Mouse (Mus musculus) hindbrain, embryonic 13.5 days (tissue): ENCODE data around the gene Fhl2. TPM values are rescaled to one million over a fixed set of nuclear protein-coding genes. Genes with fewer than 3 reads are reported as not detected.

ENCODE experiments used
- ATAC-seq: fragments of 200-750 bp; cut with Nextera tagmentation; 2 replicates; pipeline ENCODE4 v1.8.0; 2017; ENCODE audit warnings: moderate TSS enrichment; ENCODE audit not compliant: low FRiP score
- H3K27ac ChIP-seq: fragments of 300-500 bp; sonication (generic); 2 replicates; pipeline ENCODE4 v1.5.1; 2015; ENCODE audit warnings: inconsistent platforms, mild to moderate bottlenecking, moderate library complexity
- H3K27me3 ChIP-seq: fragments of 300-500 bp; sonication (generic); 2 replicates; pipeline ENCODE4 v1.6.1; 2015; ENCODE audit warnings: mild to moderate bottlenecking, inconsistent platforms
- H3K36me3 ChIP-seq: fragments of 300-500 bp; sonication (generic); 2 replicates; pipeline ENCODE4 v1.6.1; 2015; ENCODE audit warnings: mild to moderate bottlenecking, inconsistent platforms
- H3K4me1 ChIP-seq: fragments of 300-500 bp; sonication (generic); replicated peaks from 2 replicates; pipeline ENCODE4 v1.6.1; 2015; ENCODE audit warnings: inconsistent platforms
- H3K4me2 ChIP-seq: fragments of 300-500 bp; sonication (generic); 2 replicates; pipeline ENCODE4 v1.6.1; 2015; ENCODE audit warnings: inconsistent platforms, mild to moderate bottlenecking, moderate library complexity
- H3K4me3 ChIP-seq: fragments of 300-500 bp; sonication (generic); 2 replicates; pipeline ENCODE4 v1.5.1; 2015; ENCODE audit warnings: mild to moderate bottlenecking, inconsistent platforms
- H3K9ac ChIP-seq: fragments of 300-500 bp; sonication (generic); 2 replicates; pipeline ENCODE4 v1.6.1; 2015; ENCODE audit warnings: mild to moderate bottlenecking, inconsistent platforms
- H3K9me3 ChIP-seq: fragments of 300-500 bp; sonication (generic); 2 replicates; pipeline ENCODE4 v1.6.1; 2016; ENCODE audit warnings: inconsistent platforms
- WGBS: fragments of 180-500 bp; shearing (Covaris S2); methylation state at CpG from one replicate; pipeline ENCODE4 v1.1.7; 2015; 5-methylcytosine and 5-hydroxymethylcytosine counted together
- polyA plus RNA-seq: library from polyadenylated mRNA; unstranded; fragments of >200 nt; fragmentation: Nextera tagmentation; extraction: Ambion mirVana; gene quantifications from 2 replicates; pipeline ENCODE4 v1.2.1, GENCODE M21; 2015

Fhl2 gene
- polyA plus RNA-seq, 1 experiment from 2014 or later, result 19.8 TPM

DNA sequence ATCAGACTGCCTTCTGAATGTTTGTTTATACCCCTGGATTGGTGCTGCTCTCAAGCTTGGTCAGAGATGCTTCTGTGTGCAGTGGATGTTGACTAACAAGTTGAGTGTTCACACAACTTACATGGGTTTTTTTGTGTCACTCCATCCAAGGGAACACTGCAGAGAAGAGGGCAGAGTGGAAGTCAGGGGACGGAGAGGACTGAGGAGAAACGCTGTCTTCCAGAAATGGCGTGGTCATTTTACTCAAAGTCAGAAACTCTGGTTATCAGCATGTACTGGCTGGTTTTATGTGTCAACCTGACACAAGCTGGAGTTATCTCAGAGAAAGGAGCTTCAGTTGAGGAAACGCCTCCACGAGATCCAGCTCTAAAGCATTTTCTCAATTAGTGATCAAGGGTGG lies 75.8 kb downstream of the Fhl2 start:
- no peak for ATAC-seq
- Histone ChIP-seq H3K4me2 (no peak overlapping the region), H3K27ac (no peak overlapping the region), H3K27me3 (no peaks in the 10 kb centered on the region), H3K9me3 (no peaks in the 10 kb centered on the region), H3K4me1 (no peaks in the 10 kb centered on the region), H3K4me3 (no peak overlapping the region), H3K9ac (no peak overlapping the region), H3K36me3 (peaks cover 49% of the 10 kb centered on the region)
- 98% methylated on average over 5 of the region's 5 CpGs for WGBS

DNA sequence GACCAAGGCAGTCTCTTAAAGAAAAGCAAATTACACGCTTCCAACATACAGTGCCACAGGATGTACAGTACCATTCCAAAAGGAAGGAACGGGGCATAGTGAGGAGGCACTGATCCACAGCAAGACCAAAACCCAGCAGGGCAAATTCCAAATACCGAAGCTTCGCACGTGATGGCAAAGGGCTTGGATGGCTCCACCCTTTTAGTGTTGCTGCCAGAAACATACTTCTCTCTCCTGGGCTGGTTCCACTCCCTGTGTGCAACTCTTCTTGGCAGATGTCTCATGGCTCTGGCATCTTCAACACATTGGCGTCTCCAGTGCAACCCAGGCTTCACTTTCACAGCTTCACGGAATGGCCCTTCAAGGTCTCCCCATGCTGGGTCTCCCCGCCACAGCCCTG lies 79.3 kb downstream of the Fhl2 start:
- H3K36me3 ChIP-seq, result peaks cover 70% of the 10 kb centered on the region
- WGBS, result 97% methylated on average over 8 of the region's 8 CpGs
- ATAC-seq, result no peak

DNA sequence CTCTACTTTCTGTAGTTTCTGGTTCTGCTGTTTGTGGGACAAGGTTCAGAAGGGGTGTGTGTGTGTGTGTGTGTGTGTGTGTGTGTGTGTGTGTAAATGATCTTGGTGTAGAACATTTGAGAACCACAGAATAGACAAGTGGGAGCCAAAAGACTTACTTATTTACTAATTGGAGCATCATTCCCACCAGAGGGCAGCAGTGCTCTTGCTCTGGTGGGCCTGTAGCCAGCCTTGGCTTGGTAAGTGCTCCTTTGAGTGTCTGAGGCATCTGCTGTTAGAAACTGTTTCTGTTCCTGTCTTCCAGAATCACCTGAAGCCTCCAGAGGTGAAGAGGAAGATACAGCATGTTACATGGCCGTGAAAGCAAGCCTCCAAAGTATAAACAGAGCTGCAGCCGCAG lies 83.9 kb downstream of the Fhl2 start:
- H3K36me3 ChIP-seq, result peaks cover 78% of the 10 kb centered on the region
- H3K4me3 ChIP-seq, result no peak overlapping the region
- no peak overlapping the region for H3K27ac ChIP-seq
- no peaks in the 10 kb centered on the region for H3K9me3 ChIP-seq
- no peak overlapping the region for H3K9ac ChIP-seq
- ATAC-seq, result no peak
- no peak overlapping the region for H3K4me2 ChIP-seq
- no peaks in the 10 kb centered on the region for H3K27me3 ChIP-seq
- no peaks in the 10 kb centered on the region for H3K4me1 ChIP-seq
- WGBS, result 96% methylated on average over 2 of the region's 2 CpGs

More for the DNA sequence above, 79.3 kb downstream of the Fhl2 start:
- no peaks in the 10 kb centered on the region for H3K27me3 ChIP-seq
- H3K4me1 ChIP-seq, result no peaks in the 10 kb centered on the region
- H3K4me3 ChIP-seq, result no peak overlapping the region
- no peak overlapping the region for H3K27ac ChIP-seq
- no peaks in the 10 kb centered on the region for H3K9me3 ChIP-seq
- H3K9ac ChIP-seq, result no peak overlapping the region
- no peak overlapping the region for H3K4me2 ChIP-seq

DNA sequence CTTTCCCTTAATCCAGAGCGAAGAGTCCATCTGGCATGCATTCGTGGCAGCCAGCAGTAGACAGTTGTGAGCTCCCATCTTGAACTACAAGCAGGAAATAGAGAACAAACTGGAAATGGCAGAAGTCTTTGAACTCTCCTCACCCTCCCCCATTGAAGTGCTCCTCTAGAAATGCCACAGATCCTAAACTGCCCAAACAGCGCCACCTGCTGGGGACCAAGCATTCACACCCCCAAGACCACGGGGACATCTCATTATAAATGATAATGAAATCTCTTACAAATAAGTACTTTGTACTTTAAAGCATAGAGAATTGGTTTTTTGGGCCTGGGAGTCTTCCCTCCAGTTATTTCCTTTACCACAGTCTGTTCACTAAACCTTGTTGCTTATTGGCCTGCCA lies 86.2 kb downstream of the Fhl2 start:
- no peaks in the 10 kb centered on the region for H3K9me3 ChIP-seq
- H3K4me3 ChIP-seq, result no peak overlapping the region
- no peak overlapping the region for H3K4me2 ChIP-seq
- H3K4me1 ChIP-seq, result no peaks in the 10 kb centered on the region
- H3K27me3 ChIP-seq, result no peaks in the 10 kb centered on the region
- no peak overlapping the region for H3K9ac ChIP-seq
- WGBS, result 50% methylated on average over 4 of the region's 4 CpGs
- peaks cover 75% of the 10 kb centered on the region for H3K36me3 ChIP-seq
- no peak overlapping the region for H3K27ac ChIP-seq
- no peak for ATAC-seq

DNA sequence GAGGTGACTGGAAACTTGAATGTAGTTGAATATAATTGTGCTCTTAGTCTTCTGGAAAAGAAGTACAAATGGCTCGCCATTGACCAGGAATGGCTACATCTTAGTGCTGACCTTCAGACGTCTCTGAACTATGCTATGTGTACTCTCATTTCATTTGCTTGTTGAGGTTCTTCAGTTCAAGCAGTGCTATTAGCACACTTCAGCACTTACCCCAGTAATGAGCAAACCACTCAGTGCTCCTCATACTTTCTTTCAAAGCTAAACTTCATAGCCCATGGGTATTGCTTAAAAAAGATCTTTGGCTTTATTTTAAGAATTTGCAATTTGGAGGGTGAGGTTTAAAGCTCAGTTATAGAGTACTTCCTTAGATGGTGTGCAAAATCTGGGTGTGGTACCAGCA lies 88.1 kb downstream of the Fhl2 start:
- WGBS, result 93% methylated on average over 2 of the region's 2 CpGs
- no peak overlapping the region for H3K27ac ChIP-seq
- no peak for ATAC-seq
- H3K4me1 ChIP-seq, result no peaks in the 10 kb centered on the region
- H3K4me3 ChIP-seq, result no peak overlapping the region
- H3K36me3 ChIP-seq, result peaks cover 71% of the 10 kb centered on the region
- H3K9me3 ChIP-seq, result no peaks in the 10 kb centered on the region; the same call in 1 of the 2 replicates
- no peak overlapping the region for H3K9ac ChIP-seq
- no peaks in the 10 kb centered on the region for H3K27me3 ChIP-seq
- H3K4me2 ChIP-seq, result no peak overlapping the region

DNA sequence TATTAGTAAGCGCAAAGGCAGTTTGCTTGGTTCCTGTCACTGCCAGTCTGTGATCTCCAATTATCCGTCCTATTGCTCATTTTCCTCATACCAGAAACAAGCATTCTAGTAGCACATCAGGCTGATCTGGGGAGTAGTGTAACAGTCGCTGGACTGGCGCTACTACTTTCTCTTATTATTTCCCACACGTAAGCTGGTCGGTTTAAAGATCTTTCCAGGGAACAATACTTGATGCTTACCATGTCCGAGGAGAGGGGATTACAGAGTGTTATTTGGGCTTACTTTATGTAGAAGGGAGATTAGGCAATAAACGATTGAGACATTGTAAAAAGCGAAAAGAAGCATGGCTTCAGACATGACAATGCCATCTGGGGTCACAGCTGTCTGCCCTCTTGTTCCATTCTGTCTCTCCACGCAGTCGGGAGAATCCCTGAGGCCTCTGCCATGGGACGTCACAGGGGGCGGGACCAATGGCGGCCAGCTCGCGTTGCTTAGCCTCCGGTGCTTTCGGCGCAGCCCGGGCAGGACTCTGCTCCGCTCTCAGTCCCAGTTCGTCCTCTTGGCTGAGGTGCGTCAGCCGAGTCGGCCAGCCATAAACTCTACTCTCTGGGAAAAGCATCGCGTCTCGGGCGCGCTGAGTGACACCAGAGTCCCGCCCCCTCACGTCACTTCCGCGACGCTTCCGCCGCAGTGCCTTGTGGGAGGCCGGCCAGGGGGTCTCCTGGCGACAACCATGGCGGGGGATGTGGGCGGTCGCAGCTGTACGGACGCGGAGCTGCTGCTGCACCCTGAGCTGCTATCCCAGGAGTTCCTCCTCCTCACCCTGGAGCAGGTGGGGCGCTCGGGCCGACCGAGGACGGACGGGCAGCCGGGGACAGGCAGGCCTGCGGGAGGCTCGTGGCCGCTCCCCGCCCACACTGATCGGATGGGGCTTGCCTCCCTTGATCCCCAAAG lies 98.5 kb downstream of the Fhl2 start, which contains the start of the genes Tgfbrap1 and AI597479:
Gene Tgfbrap1 (minus strand): TSS at position 607 of the 954 bp plus-strand sequence.
Gene AI597479 (plus strand): TSS at position 680 of the 954 bp plus-strand sequence.
- peak; percentile 97 for ATAC-seq
- H3K9me3 ChIP-seq, result no peaks in the 10 kb centered on the region
- WGBS, result under 1% methylated on average over 57 of the region's 57 CpGs

DNA sequence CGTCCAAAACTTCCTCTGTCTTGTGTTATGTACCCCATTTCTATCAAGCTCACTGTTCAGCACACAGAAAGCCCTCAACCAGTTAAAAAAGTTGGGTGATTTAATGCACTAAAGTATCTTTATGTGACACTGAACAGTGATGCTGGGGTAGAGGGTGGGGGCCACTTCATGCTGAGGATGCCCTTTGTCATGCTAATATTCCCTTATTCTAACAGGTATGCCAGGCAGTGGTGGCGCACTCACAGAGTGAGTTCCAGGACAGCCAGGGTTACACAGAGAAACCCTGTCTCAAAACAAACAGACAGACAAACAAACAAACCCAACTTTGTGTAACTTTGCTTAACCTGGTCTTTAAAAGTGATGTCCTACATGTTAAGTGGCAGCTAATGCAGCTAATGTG lies 102.6 kb downstream of the Fhl2 start:
- Histone ChIP-seq H3K9ac (no peak overlapping the region), H3K27ac (no peak overlapping the region), H3K4me3 (no peak overlapping the region), H3K27me3 (no peaks in the 10 kb centered on the region), H3K4me1 (peaks cover 40% of the 10 kb centered on the region), H3K9me3 (no peaks in the 10 kb centered on the region), H3K4me2 (no peak overlapping the region), H3K36me3 (no peaks in the 10 kb centered on the region)
- ATAC-seq, result no peak
- WGBS, result 84% methylated on average over 2 of the region's 2 CpGs

More for the DNA sequence above, 98.5 kb downstream of the Fhl2 start, which contains the start of the genes Tgfbrap1 and AI597479:
- Histone ChIP-seq H3K4me3 (peak within 1 kb of the TSS; percentile 93), H3K27me3 (no peaks in the 10 kb centered on the region), H3K9ac (peak within 1 kb of the TSS; percentile 96), H3K4me2 (peak within 1 kb of the TSS; percentile 90), H3K4me1 (peaks cover 34% of the 10 kb centered on the region), H3K27ac (peak within 1 kb of the TSS; percentile 99), H3K36me3 (peaks cover 18% of the 10 kb centered on the region)

DNA sequence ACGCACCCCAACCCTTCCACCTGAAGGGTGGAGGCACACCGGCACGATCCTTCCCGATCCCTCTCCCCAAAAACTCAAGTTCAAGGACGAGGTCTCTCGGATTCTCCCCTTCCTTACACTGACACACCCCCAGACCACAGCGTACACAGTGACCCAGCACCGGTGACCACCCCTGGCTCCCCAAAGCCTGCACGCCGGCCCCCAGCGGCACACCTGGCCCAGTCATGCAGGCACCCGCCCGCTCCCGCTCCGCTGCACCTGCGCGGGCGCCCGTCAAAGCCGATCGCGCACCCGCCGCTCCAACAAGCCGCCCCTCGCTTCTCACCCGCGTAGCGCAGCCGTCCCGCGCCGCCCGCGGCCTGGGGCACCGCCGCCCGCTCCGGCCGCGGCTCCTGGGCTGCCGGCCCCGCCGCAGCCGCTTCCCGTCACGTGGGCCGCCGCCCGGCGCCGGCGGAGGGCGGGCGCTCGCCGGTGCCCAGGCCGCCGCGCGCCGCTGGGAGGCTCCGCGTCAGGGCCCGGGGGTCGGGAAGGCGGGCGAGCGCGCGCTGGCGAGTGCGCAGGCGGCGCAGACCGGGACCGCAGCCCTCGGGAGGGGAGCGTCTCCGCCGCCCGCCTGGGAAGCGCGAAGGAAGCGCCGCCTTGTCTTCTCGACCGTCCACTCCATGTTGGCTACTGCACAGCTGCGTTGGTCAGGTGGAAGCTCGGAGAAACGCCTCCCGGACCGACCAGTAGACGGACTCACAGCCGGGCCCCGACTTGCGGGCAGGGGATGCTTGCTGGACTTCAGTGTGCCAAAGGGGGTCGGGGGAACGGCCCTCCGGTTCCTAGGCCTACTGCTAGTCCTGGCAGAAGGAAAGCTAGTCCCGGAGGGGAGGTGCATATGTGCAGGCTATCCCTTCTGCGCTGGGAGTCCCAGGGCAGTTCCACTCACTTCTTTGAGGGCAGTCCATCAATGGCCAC lies 104.4 kb downstream of the Fhl2 start:
- no peaks in the 10 kb centered on the region for H3K36me3 ChIP-seq
- peak overlapping the region; percentile 68 for H3K4me2 ChIP-seq
- H3K27ac ChIP-seq, result peak overlapping the region; percentile 94
- peak overlapping the region; percentile 76 for H3K4me3 ChIP-seq
- under 1% methylated on average over 97 of the region's 102 CpGs for WGBS
- peak overlapping the region; percentile 91 for H3K9ac ChIP-seq
- H3K27me3 ChIP-seq, result no peaks in the 10 kb centered on the region
- H3K9me3 ChIP-seq, result no peaks in the 10 kb centered on the region
- peak; percentile 84 for ATAC-seq
- peaks cover 38% of the 10 kb centered on the region for H3K4me1 ChIP-seq

DNA sequence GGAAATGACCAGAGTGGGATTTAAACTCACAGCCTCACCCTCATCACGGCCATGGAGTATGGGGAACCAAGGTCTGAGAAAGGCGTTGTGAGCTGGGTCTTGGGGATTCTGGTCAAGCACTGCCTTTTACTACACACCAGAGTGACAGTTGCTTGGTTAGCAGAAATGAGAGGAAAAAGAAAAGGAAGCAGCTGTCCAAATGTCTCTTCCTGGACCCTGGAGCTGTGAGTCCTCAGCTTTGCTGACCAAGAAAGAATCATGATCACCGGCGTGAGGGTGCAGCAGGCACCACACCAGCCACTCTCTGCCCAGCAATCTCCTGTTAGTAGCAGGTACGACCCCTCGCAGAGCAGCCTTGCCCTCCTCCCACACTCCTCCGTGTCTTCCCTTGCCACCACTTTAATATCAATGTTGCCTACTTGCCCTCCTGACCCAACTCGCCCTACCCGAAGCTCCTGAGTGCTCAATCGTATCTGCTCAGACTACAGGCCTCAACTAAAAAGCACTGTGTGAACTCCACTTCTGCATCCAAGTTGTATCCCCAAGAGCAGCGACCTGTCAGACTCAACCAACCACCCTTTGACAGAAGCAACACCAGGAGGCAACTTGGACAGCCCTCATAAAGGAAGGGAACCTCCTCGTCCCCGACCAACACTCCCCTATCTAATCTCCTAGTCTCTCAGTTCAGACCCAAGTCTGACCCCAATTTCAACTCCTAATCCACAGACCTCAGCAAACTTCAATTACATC lies 105.3 kb downstream of the Fhl2 start:
- ATAC-seq, result peak; percentile 27

DNA sequence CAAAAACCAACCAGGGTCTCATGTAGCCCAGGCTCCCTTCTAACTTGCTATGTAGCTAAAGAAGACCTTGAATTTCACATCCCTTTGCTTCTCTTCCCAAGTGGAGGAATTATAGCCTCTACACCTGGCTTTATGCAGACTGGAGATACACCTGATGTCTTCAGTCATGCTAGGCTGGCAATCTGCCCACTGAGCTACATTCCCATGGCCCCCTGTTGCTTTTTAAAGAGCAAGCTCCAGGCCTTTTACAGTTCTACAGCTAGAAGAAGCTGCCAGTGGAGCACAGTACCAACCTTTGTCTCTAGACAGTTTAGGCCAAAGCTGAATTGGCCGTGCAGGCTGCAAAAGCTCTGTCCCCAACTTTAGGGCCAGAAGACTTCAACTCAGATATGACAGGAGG lies 106.4 kb downstream of the Fhl2 start:
- WGBS, result 75% methylated on average over 1 of the region's 1 CpGs

More for the DNA sequence above, 105.3 kb downstream of the Fhl2 start:
- Histone ChIP-seq H3K4me3 (peak overlapping the region; percentile 76), H3K4me2 (peak overlapping the region; percentile 68), H3K4me1 (peaks cover 32% of the 10 kb centered on the region), H3K27ac (peak overlapping the region; percentile 94; the same call in 1 of the 2 replicates), H3K27me3 (no peaks in the 10 kb centered on the region), H3K9ac (peak overlapping the region; percentile 91), H3K9me3 (no peaks in the 10 kb centered on the region), H3K36me3 (no peaks in the 10 kb centered on the region)
- 45% methylated on average over 13 of the region's 13 CpGs for WGBS

DNA sequence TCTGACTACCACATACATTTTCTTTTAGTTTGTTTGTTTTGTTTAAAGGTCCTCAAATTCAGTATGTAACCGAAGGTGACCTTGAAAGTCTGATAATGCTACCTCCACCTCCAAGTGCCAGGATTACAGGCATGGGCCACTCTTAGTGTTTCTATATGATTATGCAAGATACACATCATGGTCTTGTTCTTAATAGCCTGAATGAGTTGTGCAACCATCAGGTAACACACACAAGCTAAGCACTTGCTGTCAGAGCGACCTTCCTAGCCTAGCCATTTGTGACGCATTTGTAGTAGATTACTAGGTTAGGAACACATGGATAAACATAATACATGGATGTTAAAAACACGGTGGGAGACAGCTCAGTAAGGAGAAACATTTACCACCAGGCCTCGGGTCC lies 113.8 kb downstream of the Fhl2 start:
- Histone ChIP-seq H3K9me3 (no peaks in the 10 kb centered on the region), H3K9ac (no peak overlapping the region), H3K27me3 (no peaks in the 10 kb centered on the region), H3K4me2 (no peak overlapping the region), H3K4me1 (no peaks in the 10 kb centered on the region), H3K27ac (no peak overlapping the region), H3K4me3 (no peak overlapping the region), H3K36me3 (peaks cover 5% of the 10 kb centered on the region; the same call in 1 of the 2 replicates)
- no peak for ATAC-seq
- WGBS, result 90% methylated on average over 5 of the region's 5 CpGs

More for the DNA sequence above, 106.4 kb downstream of the Fhl2 start:
- H3K4me2 ChIP-seq, result no peak overlapping the region
- H3K9ac ChIP-seq, result no peak overlapping the region
- H3K4me1 ChIP-seq, result peaks cover 30% of the 10 kb centered on the region
- H3K4me3 ChIP-seq, result no peak overlapping the region
- ATAC-seq, result no peak
- H3K9me3 ChIP-seq, result no peaks in the 10 kb centered on the region
- H3K27ac ChIP-seq, result no peak overlapping the region
- H3K27me3 ChIP-seq, result no peaks in the 10 kb centered on the region
- no peaks in the 10 kb centered on the region for H3K36me3 ChIP-seq
